Mouse (Mus musculus): ENCODE measurements around the gene Bicd1.

- no peak for TF ChIP-seq CTCF (IDR thresholded peaks at IDR 0.05; ENCODE audit: borderline replicate concordance, insufficient read depth, low read length)
- TF ChIP-seq POLR2A (IDR thresholded peaks at IDR 0.05; ENCODE audit: low read depth, low read length): no peak
Observed at GRCm38 (mm10) chr6:149442884-149443283, 34.2 kb downstream of the Bicd1 start.
